Mouse (Mus musculus) lung, postnatal 4 days (tissue): Measurements from ENCODE around the gene Fdxr.

Experiments
- DNase-seq, 2 experiments: peaks; one replicate each; pipeline ENCODE4 v3.0.0; 2021

Gene Fdxr

GRCm38 (mm10) chr11:115267061-115267883, 9.6 kb downstream of the Fdxr start, which contains the start of gene Grin2c:
Gene Grin2c (minus strand): TSS chr11:115267243.
- DNase-seq, result no peak

DNA sequence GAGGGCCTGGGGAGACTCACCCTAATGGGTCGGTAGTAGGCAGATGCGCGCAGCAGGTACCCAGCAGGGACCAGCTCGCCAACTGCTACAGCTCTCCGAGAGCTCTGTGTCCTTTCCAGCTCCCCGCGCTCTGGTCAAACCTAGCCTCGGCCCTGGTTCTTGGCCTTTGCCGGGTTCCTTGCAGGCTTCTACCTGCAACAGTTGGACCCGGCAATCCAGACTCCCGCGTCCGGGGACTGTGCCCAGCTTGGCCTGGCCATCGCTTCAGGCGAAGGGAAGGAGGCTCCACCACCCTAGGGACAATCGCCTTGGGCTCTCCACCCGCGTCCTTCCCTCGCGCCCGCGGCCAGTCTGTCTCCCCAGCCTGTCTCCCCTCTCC, 10.5 kb downstream of the Fdxr start:
- DNase-seq, result no peak

- DNase-seq, result no peak
These were observed 11.0 kb downstream of the Fdxr start for GRCm38 (mm10) chr11:115265771-115266399.

GRCm38 (mm10) chr11:115264862-115265668, 11.8 kb downstream of the Fdxr start:
- DNase-seq, result no peak

DNA sequence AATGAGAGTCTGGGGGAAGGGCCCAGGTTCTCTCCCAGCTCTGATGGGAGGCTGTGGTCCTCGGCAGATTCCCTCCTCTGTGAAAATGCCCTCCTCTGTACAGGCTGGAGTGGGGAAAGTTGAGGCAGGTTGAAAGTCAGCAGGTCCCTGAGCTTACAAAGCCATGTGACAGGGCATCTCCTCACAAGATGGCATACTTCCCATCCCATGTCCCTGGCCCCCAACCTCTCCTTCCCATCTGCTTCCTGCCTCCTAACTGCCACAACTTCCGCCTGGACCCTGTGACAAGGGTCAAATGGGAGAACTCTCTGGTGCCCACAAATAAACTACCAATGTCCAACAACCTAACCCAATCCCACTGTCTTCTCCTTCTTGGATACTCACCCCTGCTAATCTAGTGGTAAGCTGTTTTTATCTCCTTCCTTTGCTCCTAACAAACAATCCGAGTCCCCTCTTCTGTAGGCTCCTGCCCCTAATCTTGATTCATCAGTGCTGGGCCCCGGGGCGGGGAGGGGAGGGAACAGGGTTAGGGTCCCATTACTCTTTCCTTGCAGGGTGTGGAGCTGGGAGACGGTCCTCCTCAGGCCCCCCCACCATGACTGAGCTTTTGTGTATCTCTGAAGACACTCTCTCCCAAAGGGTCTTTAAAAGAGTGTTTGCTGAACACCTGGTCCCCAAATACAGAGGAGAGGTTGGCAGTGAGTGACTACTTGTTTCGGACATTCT, 12.6 kb downstream of the Fdxr start:
- no peak for DNase-seq

- no peak for DNase-seq
These were observed 13.9 kb downstream of the Fdxr start for GRCm38 (mm10) chr11:115262954-115263353.

- peak in 1 of 2 experiments; percentile 55 for DNase-seq
These were observed 17.7 kb downstream of the Fdxr start for GRCm38 (mm10) chr11:115259134-115259533.

DNA sequence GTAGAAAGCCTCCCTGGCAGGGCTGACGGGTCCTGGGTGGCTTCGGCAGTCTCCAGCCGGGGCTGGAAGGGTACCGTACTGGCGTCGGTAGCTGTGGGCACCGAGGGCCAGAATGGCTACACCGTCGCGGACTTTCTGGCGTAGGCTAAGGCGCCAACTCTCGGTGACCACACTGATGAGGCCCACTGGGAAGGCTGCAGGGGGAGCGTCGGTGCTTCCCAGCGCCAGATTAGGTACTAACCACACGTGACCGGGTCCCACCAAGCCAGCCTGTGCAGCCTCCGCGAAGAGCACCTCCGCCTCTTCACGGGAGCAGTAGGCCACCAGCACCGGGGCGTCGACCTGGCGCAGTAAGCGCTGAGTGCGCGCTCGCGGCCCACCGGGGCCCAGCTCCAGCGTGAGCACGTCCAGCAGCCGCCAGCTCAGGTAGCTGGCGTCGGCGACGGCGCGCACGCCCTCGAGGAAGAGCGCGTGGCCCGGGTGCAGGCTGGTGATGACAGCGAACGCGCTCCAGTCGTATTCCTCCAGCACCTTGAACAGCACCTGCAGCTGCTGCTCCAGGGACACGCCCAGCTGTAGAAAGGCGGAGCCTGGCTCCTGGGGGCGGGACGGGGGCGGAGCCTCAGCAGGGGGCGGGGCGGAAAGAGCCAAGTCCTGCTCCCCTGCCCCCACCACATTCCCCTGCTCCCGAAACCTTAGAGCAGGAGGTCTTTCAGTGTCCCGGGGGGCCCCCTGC, 18.9 kb downstream of the Fdxr start:
- DNase-seq, result no peak

DNA sequence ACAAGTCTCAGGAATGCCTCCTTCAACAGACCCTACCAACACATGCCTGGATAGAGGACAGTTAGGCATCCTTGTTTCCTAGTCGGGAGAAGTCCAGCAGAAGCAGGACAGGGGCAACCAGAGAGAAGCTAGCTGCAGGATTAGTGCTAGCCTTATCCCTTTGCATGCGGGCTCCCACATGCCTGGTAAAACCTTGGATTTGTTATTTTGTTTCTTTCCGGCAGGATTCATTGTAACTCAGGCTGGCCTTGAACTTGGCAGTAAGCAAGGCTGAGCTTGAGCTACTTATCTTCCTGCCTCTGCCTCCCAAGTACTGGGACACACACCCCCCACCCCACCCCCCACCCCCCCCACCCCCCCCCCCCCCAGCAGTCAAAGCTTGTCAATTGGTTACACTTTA, 25.6 kb downstream of the Fdxr start:
- no peak for DNase-seq

DNA sequence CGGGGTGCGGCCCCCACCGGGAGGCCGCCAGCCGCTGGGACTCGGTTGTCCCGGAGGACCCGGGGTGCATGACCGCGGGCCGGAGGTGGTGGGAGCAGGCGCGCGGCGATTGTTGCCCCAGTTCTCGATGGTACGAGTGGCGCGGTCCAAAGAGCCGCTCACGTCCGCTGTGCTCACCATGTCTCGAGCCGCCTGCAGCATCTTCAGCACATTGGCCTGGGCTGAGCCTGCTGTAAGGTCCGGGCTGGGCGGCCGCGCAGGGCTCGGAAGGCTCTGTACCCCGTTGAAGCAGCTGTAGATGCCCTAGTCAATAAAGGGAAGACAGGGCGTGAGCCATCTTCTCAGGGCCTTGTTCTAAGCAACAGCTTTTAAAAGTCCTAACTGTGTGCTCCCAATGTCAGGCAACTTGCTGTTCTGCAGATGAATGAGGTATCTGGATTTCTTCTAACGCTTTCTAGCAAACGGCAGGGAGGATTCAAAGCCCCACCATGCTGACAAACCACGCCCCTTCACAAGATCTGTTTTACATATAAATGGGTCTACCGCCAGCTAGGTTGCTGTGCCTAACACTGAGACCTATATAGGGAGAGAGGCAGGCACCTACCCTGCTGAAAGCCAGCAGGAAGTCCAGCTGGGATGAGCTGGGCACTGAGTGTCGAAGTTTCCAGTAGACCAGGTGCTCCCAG, 26.3 kb downstream of the Fdxr start:
- no peak for DNase-seq

DNA sequence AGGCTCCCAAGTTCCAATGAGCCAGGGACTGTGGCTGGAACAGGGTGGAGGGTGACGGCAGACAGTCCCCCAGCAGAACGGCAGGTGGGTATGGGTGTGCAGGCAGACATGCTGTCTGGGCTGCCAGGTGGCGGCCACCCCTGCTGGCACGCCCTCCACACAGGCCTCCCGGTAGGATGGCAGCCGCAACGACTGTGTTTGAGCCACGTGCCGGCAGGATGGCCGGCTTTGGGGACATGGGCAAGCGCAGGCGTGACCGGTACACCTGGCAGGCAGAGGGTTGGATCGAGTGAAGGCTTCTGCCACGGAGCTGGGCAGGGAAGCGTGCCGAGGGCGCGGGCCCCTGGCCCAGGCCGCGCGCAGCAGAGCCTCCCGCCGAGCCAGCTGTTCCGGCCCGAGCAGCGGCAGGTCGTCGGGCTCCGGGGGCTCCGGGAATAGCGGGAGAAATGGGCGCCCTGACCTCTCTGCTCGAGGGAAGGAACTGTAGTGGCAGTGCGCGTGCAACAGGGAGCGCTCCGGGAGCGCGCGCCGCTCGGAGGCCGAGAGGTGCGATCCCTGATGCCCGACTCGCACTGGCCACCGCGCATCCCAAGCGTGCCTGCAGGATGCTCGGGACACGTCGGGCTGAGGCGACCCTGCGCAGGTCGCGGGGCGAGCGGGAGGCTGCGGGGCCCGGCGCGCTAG, 27.0 kb downstream of the Fdxr start:
- no peak for DNase-seq

DNA sequence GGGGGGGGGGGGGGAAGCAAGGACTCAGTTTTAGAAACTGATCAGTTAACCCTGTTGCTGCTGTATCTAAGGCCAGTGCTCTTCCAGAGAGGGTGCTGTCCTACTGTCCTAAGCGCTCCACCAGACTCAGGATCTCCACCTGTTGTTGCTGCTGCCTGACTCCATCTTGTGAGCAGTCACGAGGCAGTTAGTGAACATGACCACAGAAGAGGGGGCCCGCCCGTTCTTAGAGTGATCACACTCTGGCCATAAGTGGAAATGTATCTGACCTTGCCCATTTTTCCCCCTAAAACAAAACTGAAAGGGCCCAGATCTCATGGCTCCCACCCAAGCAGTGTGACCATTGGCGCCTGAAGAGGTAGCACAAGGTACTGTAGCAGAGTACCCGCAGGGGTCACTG, 28.9 kb downstream of the Fdxr start:
- no peak for DNase-seq

- DNase-seq, result no peak
These were observed 29.6 kb downstream of the Fdxr start for GRCm38 (mm10) chr11:115247240-115247639.

DNA sequence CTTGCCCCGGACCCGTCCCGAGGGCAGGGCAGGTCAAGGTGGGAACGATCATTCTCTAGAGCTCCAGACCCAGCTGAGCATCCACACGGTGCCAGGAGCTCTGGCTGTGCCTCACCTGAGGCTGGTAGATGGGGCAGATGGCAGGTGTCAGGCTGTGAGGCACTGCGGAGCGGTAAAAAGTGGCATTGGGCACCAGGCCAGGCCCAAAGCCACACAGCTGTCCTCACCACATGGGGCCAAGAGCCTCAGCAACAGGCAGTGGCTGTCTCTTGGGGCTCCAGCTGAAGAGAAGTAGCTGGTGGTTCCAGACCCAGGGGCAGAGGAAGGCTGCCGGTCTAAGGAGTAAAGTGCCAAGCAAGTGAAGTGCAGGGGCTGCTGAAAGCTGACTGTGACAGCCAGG, 30.5 kb downstream of the Fdxr start:
- DNase-seq, result no peak

DNA sequence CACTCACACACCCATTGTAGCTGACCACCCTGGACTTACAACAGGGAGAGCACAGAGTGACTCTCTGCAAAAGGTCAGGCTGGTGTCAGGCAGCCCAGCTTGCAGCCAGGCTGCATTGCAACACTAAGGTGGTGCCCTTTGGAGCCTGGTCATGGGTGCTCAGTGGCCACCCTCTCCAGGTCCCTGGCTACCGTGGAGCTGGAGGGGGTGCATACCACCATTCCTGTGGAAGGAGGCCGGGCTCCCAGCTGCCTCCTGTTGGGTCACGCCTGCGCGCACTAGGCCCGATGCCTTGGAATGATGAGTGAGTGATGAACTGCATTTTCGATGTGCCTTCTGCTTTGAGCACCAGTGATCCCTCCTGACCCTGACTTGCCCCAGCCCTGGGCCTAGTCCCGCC, 32.0 kb downstream of the Fdxr start:
- DNase-seq, result peak; percentile 44 to 80

DNA sequence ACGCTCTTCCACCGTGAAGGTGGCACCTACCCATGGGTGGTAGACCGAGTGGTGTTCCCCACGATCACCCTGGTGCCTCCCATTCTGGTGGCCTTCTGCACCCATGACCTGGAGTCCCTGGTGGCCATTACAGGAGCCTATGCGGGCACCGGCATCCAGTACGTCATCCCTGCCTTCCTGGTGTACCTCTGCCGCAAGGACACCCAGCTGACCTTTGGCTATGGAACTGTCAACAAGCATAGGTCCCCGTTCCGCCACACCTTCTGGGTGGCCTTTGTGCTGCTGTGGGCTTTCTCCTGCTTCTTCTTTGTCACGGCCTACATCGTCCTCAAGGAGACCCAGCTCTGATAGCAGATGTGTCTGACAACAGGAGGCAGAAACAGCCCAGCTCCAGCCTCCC, 33.1 kb downstream of the Fdxr start:
- DNase-seq, result no peak

GRCm38 (mm10) chr11:115242746-115243145, 34.1 kb downstream of the Fdxr start:
- DNase-seq, result no peak

GRCm38 (mm10) chr11:115241402-115241801, 35.4 kb downstream of the Fdxr start:
- no peak for DNase-seq

DNA sequence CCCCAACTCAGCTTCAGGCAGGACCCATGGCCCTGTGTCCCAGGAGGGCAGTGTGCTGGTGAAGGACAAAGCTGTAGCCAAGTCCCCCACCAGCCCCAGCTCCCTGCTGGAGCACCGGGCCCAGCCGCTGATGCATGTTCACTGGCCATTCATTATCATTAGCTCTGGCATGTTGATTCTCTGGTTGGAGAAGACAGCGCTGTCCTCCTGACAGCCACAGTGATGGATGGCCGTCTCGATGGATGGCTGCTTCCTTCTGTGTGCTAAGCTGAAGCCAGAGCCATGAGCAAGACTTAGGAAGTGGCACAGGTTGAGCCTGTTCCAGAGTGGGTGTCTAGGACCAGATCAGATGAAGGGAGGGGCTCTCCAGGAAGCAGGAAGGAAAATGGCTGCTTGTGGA, 40.3 kb downstream of the Fdxr start:
- DNase-seq, result no peak

- no peak for DNase-seq
These were observed 42.4 kb downstream of the Fdxr start for GRCm38 (mm10) chr11:115234320-115235044.
